Mouse (Mus musculus): ENCODE data around the gene Irgc1.
"Not testable (repeated sequence)": the region's sequence is repeated elsewhere in the genome, so short reads cannot be mapped to it uniquely, and the experiment has no call there.

Gene Irgc1

GRCm38 (mm10) chr7:24400489-24400888, 51.6 kb downstream of the Irgc1 start:
- in situ Hi-C loops (cut with MboI, MseI): not testable (repeated sequence)

GRCm38 (mm10) chr7:24400082-24400452, 52.0 kb downstream of the Irgc1 start:
- in situ Hi-C loops (cut with MboI, MseI): no loop called here

- in situ Hi-C loops (cut with MboI, MseI): no loop called here
Observed at GRCm38 (mm10) chr7:24399256-24400081, 52.6 kb downstream of the Irgc1 start, which contains the start of gene Smg9. Smg9 (plus strand) TSS chr7:24399619.

- in situ Hi-C loops (cut with MboI, MseI): no loop called here
Observed at GRCm38 (mm10) chr7:24398364-24398913, 53.7 kb downstream of the Irgc1 start.

- in situ Hi-C loops (cut with MboI, MseI): no loop called here
Observed at GRCm38 (mm10) chr7:24396832-24397231, 55.3 kb downstream of the Irgc1 start.

GRCm38 (mm10) chr7:24394475-24395161, 57.5 kb downstream of the Irgc1 start:
- in situ Hi-C loops (cut with MboI, MseI): no loop called here

GRCm38 (mm10) chr7:24394054-24394453, 58.0 kb downstream of the Irgc1 start:
- in situ Hi-C loops (cut with MboI, MseI): no loop called here

GRCm38 (mm10) chr7:24391687-24392086, 60.4 kb downstream of the Irgc1 start:
- in situ Hi-C loops (cut with MboI, MseI): no loop called here

- in situ Hi-C loops (cut with MboI, MseI): no loop called here
Observed at GRCm38 (mm10) chr7:24391077-24391476, 61.0 kb downstream of the Irgc1 start.

GRCm38 (mm10) chr7:24390512-24390911, 61.6 kb downstream of the Irgc1 start:
- in situ Hi-C loops (cut with MboI, MseI): no loop called here

- in situ Hi-C loops (cut with MboI, MseI): no loop called here
Observed at GRCm38 (mm10) chr7:24389516-24390187, 62.4 kb downstream of the Irgc1 start.

- in situ Hi-C loops (cut with MboI, MseI): no loop called here
Observed at GRCm38 (mm10) chr7:24387059-24387556, 65.0 kb downstream of the Irgc1 start.

- in situ Hi-C loops (cut with MboI, MseI): no loop called here
Observed at GRCm38 (mm10) chr7:24384827-24385226, 67.3 kb downstream of the Irgc1 start.

- in situ Hi-C loops (cut with MboI, MseI): no loop called here
Observed at GRCm38 (mm10) chr7:24384070-24384469, 68.0 kb downstream of the Irgc1 start.

- in situ Hi-C loops (cut with MboI, MseI): no loop called here
Observed at GRCm38 (mm10) chr7:24382730-24383372, 69.2 kb downstream of the Irgc1 start.

All from regulatory T cell (primary cell).